Mouse (Mus musculus) limb, embryonic 12.5 days (tissue): ENCODE data around the gene Mapkapk2. TPM values are rescaled to one million over a fixed set of nuclear protein-coding genes. Genes with fewer than 3 reads are reported as not detected.

Source experiments
- ATAC-seq: fragments of 200-750 bp; cut with Nextera tagmentation; 2 replicates; pipeline ENCODE4 v1.8.0; 2017; ENCODE audit warnings: low read depth, moderate TSS enrichment; ENCODE audit not compliant: insufficient number of reproducible peaks, insufficient read depth, low FRiP score, low TSS enrichment
- H3K27ac ChIP-seq: fragments of 300-500 bp; sonication (generic); 2 replicates; pipeline ENCODE4 v1.5.1; 2016; ENCODE audit warnings: mild to moderate bottlenecking, moderate library complexity
- H3K27me3 ChIP-seq: fragments of 300-500 bp; sonication (generic); 2 replicates; pipeline ENCODE4 v1.6.1; 2016; ENCODE audit warnings: mild to moderate bottlenecking, moderate library complexity
- H3K36me3 ChIP-seq: fragments of 300-500 bp; sonication (generic); 2 replicates; pipeline ENCODE4 v1.6.1; 2016; ENCODE audit warnings: mild to moderate bottlenecking, moderate library complexity
- H3K4me1 ChIP-seq: fragments of 300-500 bp; sonication (generic); replicated peaks from 2 replicates; pipeline ENCODE4 v1.6.1; 2016
- H3K4me2 ChIP-seq: fragments of 300-500 bp; sonication (generic); 2 replicates; pipeline ENCODE4 v1.6.1; 2016; ENCODE audit warnings: mild to moderate bottlenecking, moderate library complexity
- H3K4me3 ChIP-seq: fragments of 300-500 bp; sonication (generic); replicated peaks from 2 replicates; pipeline ENCODE4 v1.5.1; 2016; ENCODE audit warnings: mild to moderate bottlenecking
- H3K9ac ChIP-seq: fragments of 300-500 bp; sonication (generic); replicated peaks from 2 replicates; pipeline ENCODE4 v1.6.1; 2016; ENCODE audit warnings: mild to moderate bottlenecking, moderate library complexity
- H3K9me3 ChIP-seq: fragments of 300-500 bp; sonication (generic); 2 replicates; pipeline ENCODE4 v1.6.1; 2016; ENCODE audit warnings: mild to moderate bottlenecking, moderate library complexity
- WGBS: fragments of 180-500 bp; shearing (Covaris S2); methylation state at CpG from one replicate; pipeline ENCODE4 v1.1.7; 2016; 5-methylcytosine and 5-hydroxymethylcytosine counted together
- polyA plus RNA-seq: library from polyadenylated mRNA; unstranded; fragments of >200 nt; fragmentation: Nextera tagmentation; extraction: Ambion mirVana; gene quantifications from 2 replicates; pipeline ENCODE4 v1.2.1, GENCODE M21; 2016

The Mapkapk2 gene
- polyA plus RNA-seq, 1 experiment from 2014 or later, result 58.9 TPM

DNA sequence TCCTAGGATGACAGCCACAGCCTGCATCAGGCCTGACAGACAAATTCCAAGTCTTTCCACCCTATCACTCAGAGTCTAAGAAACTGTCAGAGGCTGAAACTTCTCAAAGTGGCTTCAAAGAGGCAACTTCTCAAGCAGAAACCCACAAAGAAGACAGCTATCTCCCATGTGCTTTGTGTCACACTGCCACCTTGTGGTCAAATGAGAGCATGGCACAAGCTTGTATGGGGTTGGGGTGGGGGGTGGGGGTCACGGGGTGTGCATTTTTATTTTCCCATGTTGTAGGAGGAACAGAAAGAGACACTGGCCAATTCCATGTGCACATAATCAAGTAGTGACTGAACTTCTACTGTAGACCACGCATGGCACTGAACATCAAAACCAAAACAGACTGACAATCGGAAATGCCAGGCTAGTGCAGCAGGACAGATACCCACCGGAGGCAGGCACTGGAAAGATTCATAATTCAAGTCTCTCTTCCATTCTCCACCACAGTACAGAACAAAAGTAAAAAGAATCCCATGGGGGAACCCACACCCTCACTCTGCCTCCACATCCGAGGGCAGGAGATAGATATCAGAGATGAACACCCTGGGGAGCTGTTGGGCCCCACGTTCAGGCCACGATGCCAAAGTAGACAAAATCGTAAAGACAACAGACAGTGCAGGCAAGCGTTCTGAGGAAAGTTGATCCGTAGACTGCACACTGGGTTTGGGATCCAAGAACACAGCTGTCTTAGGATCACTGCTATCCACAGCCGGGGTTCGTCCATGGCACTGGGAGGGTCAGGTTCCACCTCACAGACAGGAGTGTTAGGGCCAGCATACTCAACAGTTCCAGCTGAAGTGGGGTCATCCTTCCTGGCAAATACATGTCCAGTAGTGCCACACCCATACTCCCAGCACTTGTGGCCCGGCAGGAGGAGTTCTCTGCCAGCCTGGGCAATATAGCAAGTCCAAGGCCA is 37.1 kb downstream of the Mapkapk2 start:
- 68% methylated on average over 13 of the region's 13 CpGs for WGBS
- Histone ChIP-seq H3K9me3 (no peaks in the 10 kb centered on the region), H3K36me3 (peaks cover 28% of the 10 kb centered on the region), H3K27me3 (no peaks in the 10 kb centered on the region), H3K4me2 (no peak overlapping the region), H3K4me3 (no peak overlapping the region), H3K9ac (no peak overlapping the region), H3K27ac (no peak overlapping the region), H3K4me1 (peaks cover 42% of the 10 kb centered on the region)
- ATAC-seq, result no peak

DNA sequence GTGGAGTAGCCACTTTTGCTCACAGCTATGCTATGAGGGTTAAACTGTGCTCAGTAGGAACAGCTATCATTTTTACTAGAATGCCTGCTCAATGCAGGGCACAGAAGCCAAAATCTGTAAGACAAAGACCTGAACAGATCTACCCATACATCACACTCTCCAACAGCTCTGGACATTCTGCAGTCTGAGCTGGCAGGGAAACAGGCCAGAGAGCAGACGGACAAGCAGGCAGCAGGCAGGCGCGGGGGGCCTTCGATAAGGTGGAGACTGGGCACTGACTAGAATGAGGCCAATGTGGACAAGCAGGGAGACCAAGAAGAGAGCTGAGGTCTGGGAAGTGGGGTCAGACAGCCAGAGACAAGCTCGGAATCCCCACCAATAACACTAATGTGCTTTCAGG is 37.8 kb downstream of the Mapkapk2 start:
- Histone ChIP-seq H3K4me3 (no peak overlapping the region), H3K9me3 (no peaks in the 10 kb centered on the region), H3K27me3 (no peaks in the 10 kb centered on the region), H3K36me3 (peaks cover 35% of the 10 kb centered on the region), H3K4me2 (no peak overlapping the region), H3K27ac (no peak overlapping the region), H3K9ac (no peak overlapping the region; the same call in 1 of the 2 replicates), H3K4me1 (peaks cover 42% of the 10 kb centered on the region)
- WGBS, result 93% methylated on average over 5 of the region's 5 CpGs
- ATAC-seq, result no peak

DNA sequence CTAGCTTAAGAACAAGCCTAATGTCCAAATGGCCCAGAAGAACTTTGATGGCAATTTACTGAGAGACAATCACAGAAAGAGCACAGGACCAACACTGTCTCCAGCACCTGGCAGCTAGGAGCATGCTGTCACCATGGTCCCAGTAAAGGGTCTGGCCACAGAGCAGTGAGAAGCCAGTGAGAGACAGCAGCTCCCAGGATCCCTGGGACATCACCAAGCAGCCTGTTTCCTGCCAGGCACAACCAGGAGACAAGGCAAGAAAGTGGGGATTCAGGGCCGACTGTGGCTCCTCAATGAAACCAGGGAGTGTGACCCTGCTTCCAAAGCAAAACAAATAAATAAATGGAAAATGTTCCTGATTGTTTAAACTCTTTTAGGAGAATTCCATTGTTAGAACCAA is 38.2 kb downstream of the Mapkapk2 start:
- Histone ChIP-seq H3K4me3 (no peak overlapping the region), H3K27ac (no peak overlapping the region), H3K36me3 (peaks cover 39% of the 10 kb centered on the region), H3K4me2 (no peak overlapping the region), H3K9ac (no peak overlapping the region), H3K9me3 (no peaks in the 10 kb centered on the region), H3K4me1 (peaks cover 42% of the 10 kb centered on the region), H3K27me3 (no peaks in the 10 kb centered on the region)
- no peak for ATAC-seq
- 63% methylated on average over 1 of the region's 1 CpGs for WGBS

DNA sequence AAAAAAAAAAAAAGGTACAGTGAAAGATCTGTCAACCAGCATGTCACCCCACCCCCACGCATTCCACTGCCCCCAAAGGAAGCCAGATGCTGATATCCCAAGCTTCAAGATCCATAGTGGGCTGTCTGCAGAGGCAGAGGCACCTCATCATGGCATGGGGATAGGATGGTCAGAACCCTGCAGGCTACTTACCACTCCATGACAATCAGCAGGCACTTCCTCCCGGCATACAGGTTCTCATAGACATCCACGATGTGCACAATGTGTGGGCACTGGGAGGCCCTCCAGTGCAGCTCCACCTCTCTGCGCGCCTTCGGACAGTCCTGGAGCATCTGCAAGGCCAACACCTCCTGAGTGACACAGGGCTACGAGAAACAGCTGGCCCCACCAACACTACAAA is 39.2 kb downstream of the Mapkapk2 start:
- Histone ChIP-seq H3K4me1 (peaks cover 40% of the 10 kb centered on the region), H3K27ac (no peak overlapping the region), H3K27me3 (no peaks in the 10 kb centered on the region), H3K36me3 (peaks cover 48% of the 10 kb centered on the region), H3K9me3 (no peaks in the 10 kb centered on the region), H3K4me2 (no peak overlapping the region), H3K9ac (no peak overlapping the region), H3K4me3 (no peak overlapping the region)
- ATAC-seq, result no peak
- 74% methylated on average over 7 of the region's 7 CpGs for WGBS

- no peak overlapping the region for H3K4me2 ChIP-seq
- peaks cover 62% of the 10 kb centered on the region for H3K36me3 ChIP-seq
- no peak overlapping the region for H3K4me3 ChIP-seq
- no peaks in the 10 kb centered on the region for H3K27me3 ChIP-seq
- peaks cover 23% of the 10 kb centered on the region for H3K4me1 ChIP-seq
- no peak overlapping the region for H3K9ac ChIP-seq
- H3K9me3 ChIP-seq, result no peaks in the 10 kb centered on the region
- 81% methylated on average over 4 of the region's 4 CpGs for WGBS
- no peak overlapping the region for H3K27ac ChIP-seq
- no peak for ATAC-seq
Measured at GRCm38 (mm10) chr1:131054251-131054650, 43.4 kb downstream of the Mapkapk2 start.

DNA sequence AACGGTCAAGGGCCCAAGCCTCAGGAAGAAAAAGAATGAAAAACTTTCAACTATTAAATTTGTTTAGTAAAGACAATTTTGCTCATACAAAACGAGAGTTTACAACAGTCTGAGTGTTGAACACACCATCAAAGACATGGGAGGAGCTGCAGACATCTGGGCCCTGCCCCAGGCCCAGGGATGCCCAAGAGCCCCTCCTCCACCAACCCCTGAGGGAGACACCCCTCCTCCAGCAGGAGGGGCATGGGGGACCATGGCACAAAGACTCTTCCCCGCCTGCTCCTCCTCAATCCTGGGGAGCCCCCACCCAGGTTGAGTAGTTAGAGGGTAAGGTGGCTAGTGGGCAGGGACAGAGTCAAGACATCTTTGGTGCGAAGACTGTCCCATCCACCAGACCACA is 44.0 kb downstream of the Mapkapk2 start:
- no peak for ATAC-seq
- Histone ChIP-seq H3K9me3 (no peaks in the 10 kb centered on the region), H3K9ac (no peak overlapping the region), H3K27me3 (no peaks in the 10 kb centered on the region), H3K27ac (peak overlapping the region; percentile 17; the same call in 1 of the 2 replicates), H3K4me1 (peaks cover 17% of the 10 kb centered on the region), H3K4me2 (no peak overlapping the region), H3K36me3 (peaks cover 62% of the 10 kb centered on the region), H3K4me3 (no peak overlapping the region)
- 56% methylated on average over 4 of the region's 4 CpGs for WGBS

DNA sequence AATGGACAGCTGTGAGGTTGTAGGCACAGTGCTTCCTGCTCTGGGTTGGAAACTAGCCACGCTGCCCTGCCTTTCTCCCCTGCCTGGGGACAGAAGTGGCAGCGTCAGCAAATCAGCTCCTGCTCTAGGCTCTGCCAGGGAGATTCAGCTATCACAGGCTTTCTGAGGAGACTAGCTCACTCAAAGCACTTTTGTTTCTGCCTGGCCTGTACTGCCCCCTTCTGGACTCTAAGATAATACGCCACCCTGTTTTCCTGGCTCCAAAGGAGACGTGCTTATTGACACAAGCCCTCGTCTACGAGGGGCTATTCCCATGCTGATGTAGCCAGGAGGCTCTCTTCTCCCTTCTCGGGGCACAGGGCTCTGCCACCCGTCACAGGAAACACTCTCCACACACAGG is 44.4 kb downstream of the Mapkapk2 start:
- WGBS, result 12% methylated on average over 8 of the region's 8 CpGs
- Histone ChIP-seq H3K4me2 (no peak overlapping the region), H3K27me3 (no peaks in the 10 kb centered on the region), H3K27ac (peak overlapping the region; percentile 17; the same call in 1 of the 2 replicates), H3K9me3 (no peaks in the 10 kb centered on the region), H3K4me1 (0 out of 2 replicates have a peak, but pooled peaks cover 15% of the 10 kb centered on the region), H3K36me3 (peaks cover 61% of the 10 kb centered on the region), H3K4me3 (no peak overlapping the region), H3K9ac (no peak overlapping the region)
- no peak; the same call in 1 of the 2 replicates for ATAC-seq

GRCm38 (mm10) chr1:131051073-131051472 is 46.6 kb downstream of the Mapkapk2 start:
- no peak overlapping the region for H3K27ac ChIP-seq
- 0 out of 2 replicates have a peak, but pooled peaks have one; percentile 17 for ATAC-seq
- no peak overlapping the region for H3K4me3 ChIP-seq
- no peak overlapping the region for H3K9ac ChIP-seq
- H3K4me1 ChIP-seq, result 0 out of 2 replicates have a peak, but pooled peaks cover 15% of the 10 kb centered on the region
- H3K36me3 ChIP-seq, result peaks cover 39% of the 10 kb centered on the region
- H3K4me2 ChIP-seq, result no peak overlapping the region
- H3K9me3 ChIP-seq, result no peaks in the 10 kb centered on the region
- H3K27me3 ChIP-seq, result no peaks in the 10 kb centered on the region
- WGBS, result 35% methylated on average over 7 of the region's 7 CpGs

DNA sequence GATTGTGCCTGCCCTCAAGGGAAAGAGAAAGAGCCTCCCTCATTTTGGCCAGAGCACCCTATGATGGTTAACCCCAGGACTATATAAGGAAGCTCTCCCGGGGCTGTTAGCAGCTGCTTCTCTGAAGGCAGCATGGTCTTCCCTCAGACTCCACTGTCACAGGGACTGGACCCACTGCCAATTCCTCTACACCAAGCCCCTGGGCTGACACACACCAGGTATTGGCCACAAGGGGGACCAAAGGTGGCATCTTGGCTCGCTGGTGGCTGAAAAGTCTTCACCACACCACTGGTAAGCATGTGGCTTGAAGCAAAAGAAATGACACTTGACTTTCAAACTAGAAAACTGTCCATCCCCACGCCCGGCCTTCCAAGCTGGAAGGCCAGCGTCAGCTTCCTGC is 47.0 kb downstream of the Mapkapk2 start:
- no peak overlapping the region for H3K27ac ChIP-seq
- H3K4me2 ChIP-seq, result no peak overlapping the region
- peaks cover 35% of the 10 kb centered on the region for H3K36me3 ChIP-seq
- H3K4me3 ChIP-seq, result no peak overlapping the region
- H3K9ac ChIP-seq, result 0 out of 2 replicates have a peak overlapping the region, but pooled peaks have one; percentile 13
- 83% methylated on average over 5 of the region's 5 CpGs for WGBS
- 0 out of 2 replicates have a peak, but pooled peaks cover 15% of the 10 kb centered on the region for H3K4me1 ChIP-seq
- no peaks in the 10 kb centered on the region for H3K27me3 ChIP-seq
- H3K9me3 ChIP-seq, result no peaks in the 10 kb centered on the region
- ATAC-seq, result no peak

GRCm38 (mm10) chr1:131050011-131050410 is 47.6 kb downstream of the Mapkapk2 start:
- no peak overlapping the region for H3K9ac ChIP-seq
- WGBS, result 86% methylated on average over 5 of the region's 5 CpGs

DNA sequence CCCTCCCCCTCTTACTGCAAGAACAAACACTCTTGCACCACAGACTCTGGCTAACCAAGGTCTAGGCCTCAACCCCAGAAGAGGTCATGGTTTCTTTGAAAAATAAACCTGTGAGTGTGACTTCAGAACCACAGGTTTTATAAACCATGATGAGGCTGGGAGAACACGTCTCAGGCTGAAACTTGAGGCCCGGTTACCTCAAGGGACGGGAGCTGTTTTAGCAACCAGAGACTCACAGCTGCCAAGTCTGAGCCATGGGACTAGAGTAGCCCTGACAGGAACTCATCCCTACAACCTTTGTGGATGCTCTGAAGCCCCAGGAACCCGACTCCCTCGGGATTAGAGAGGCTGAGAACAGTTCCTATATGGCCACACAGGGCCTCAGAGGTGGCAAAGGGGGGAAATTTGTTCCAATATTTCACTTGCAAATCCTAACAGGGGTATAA is 48.2 kb downstream of the Mapkapk2 start:
- H3K9ac ChIP-seq, result no peak overlapping the region

More at GRCm38 (mm10) chr1:131050011-131050410, 47.6 kb downstream of the Mapkapk2 start:
- no peaks in the 10 kb centered on the region for H3K9me3 ChIP-seq
- 0 out of 2 replicates have a peak, but pooled peaks cover 15% of the 10 kb centered on the region for H3K4me1 ChIP-seq
- no peak for ATAC-seq
- peaks cover 28% of the 10 kb centered on the region for H3K36me3 ChIP-seq
- no peaks in the 10 kb centered on the region for H3K27me3 ChIP-seq
- no peak overlapping the region for H3K27ac ChIP-seq
- H3K4me3 ChIP-seq, result no peak overlapping the region
- no peak overlapping the region for H3K4me2 ChIP-seq

More for the DNA sequence above, 48.2 kb downstream of the Mapkapk2 start:
- Histone ChIP-seq H3K9me3 (no peaks in the 10 kb centered on the region), H3K36me3 (peaks cover 22% of the 10 kb centered on the region), H3K27ac (0 out of 2 replicates have a peak overlapping the region, but pooled peaks have one; percentile 53), H3K4me2 (no peak overlapping the region), H3K4me3 (no peak overlapping the region), H3K4me1 (0 out of 2 replicates have a peak, but pooled peaks cover 15% of the 10 kb centered on the region), H3K27me3 (no peaks in the 10 kb centered on the region)
- 72% methylated on average over 5 of the region's 5 CpGs for WGBS
- ATAC-seq, result no peak
